Mouse (Mus musculus): Measurements from ENCODE around the gene Coasy. TPM values are rescaled to one million over a fixed set of nuclear protein-coding genes. Genes with fewer than 3 reads are reported as not detected.

The Coasy gene
- polyA plus RNA-seq, 3 experiments from 2014 or later = 16.5 to 21.0 (median 18.2) TPM

- ATAC-seq = no peak
These were observed 52.0 kb downstream of the Coasy start for GRCm38 (mm10) chr11:101134217-101134865.

Other genes starting within 250 kb of the Coasy start
- gene Stat5b, start 231.8 kb upstream of the Coasy start, polyA plus RNA-seq (2017; shearing (Covaris generic)) = 10 to 100 TPM; 25.2 to 40.4 (median 33.7) TPM
- 10 to 100 TPM; 31.2 to 34.1 (median 31.3) TPM for gene Stat5a, start 223.2 kb upstream of the Coasy start, polyA plus RNA-seq (2017; shearing (Covaris generic))
- 100 to 1,000 TPM in 1 of 3 experiments, 10 to 100 TPM in 2; 79.3 to 111 (median 99.2) TPM for gene Stat3, start 143.0 kb upstream of the Coasy start, polyA plus RNA-seq (2017; shearing (Covaris generic))
- gene Cavin1, start 111.7 kb upstream of the Coasy start, polyA plus RNA-seq (2017; shearing (Covaris generic)) = under 1 TPM in 2 of 3 experiments, not detected in 1; 0.09 to 0.26 TPM
- 1 to 10 TPM; 1.3 to 7.7 (median 6.8) TPM for gene Atp6v0a1, start 73.1 kb upstream of the Coasy start, polyA plus RNA-seq (2017; shearing (Covaris generic))
- 1 to 10 TPM; 4.4 to 7.3 (median 5.7) TPM for gene Naglu, start 12.6 kb upstream of the Coasy start, polyA plus RNA-seq (2017; shearing (Covaris generic))
- under 1 TPM in 1 of 3 experiments, not detected in 2; 0.26 TPM for gene Hsd17b1, start 4.2 kb upstream of the Coasy start, polyA plus RNA-seq (2017; shearing (Covaris generic))
- 10 to 100 TPM; 61.9 to 74.3 (median 66.5) TPM for gene Mlx, start 4.7 kb downstream of the Coasy start, polyA plus RNA-seq (2017; shearing (Covaris generic))
- gene Psmc3ip, start 12.9 kb downstream of the Coasy start, polyA plus RNA-seq (2017; shearing (Covaris generic)) = 10 to 100 TPM in 1 of 3 experiments, 1 to 10 TPM in 2; 7.7 to 19.7 (median 10.0) TPM
- 10 to 100 TPM; 15.1 to 26.8 (median 21.4) TPM for gene Retreg3, start 37.3 kb downstream of the Coasy start, polyA plus RNA-seq (2017; shearing (Covaris generic))
- gene Tubg1, start 37.4 kb downstream of the Coasy start, polyA plus RNA-seq (2017; shearing (Covaris generic)) = 10 to 100 TPM; 24.7 to 32.4 (median 24.7) TPM
- 1 to 10 TPM; 1.2 to 1.8 (median 1.5) TPM for gene Tubg2, start 73.3 kb downstream of the Coasy start, polyA plus RNA-seq (2017; shearing (Covaris generic))
- gene Cntnap1, start 88.0 kb downstream of the Coasy start, polyA plus RNA-seq (2017; shearing (Covaris generic)) = under 1 TPM in 2 of 3 experiments, not detected in 1; 0.09 to 0.15 TPM
- gene Plekhh3, start 88.8 kb downstream of the Coasy start, polyA plus RNA-seq (2017; shearing (Covaris generic)) = not detected
- under 1 TPM in 2 of 3 experiments, not detected in 1; 0.33 to 0.55 TPM for gene Ccr10, start 92.9 kb downstream of the Coasy start, polyA plus RNA-seq (2017; shearing (Covaris generic))
- 10 to 100 TPM; 38.0 to 70.6 (median 62.7) TPM for gene Ezh1, start 143.9 kb downstream of the Coasy start, polyA plus RNA-seq (2017; shearing (Covaris generic))
- gene Ramp2, start 163.5 kb downstream of the Coasy start, polyA plus RNA-seq (2017; shearing (Covaris generic)) = not detected
- gene Vps25, start 171.1 kb downstream of the Coasy start, polyA plus RNA-seq (2017; shearing (Covaris generic)) = 100 to 1,000 TPM; 134 to 144 (median 138) TPM
- 1 to 10 TPM in 1 of 3 experiments, under 1 TPM in 1, not detected in 1; 0.75 to 2.9 TPM for gene Wnk4, start 178.0 kb downstream of the Coasy start, polyA plus RNA-seq (2017; shearing (Covaris generic))
- gene Cntd1, start 196.4 kb downstream of the Coasy start, polyA plus RNA-seq (2017; shearing (Covaris generic)) = 1 to 10 TPM in 1 of 3 experiments, under 1 TPM in 2; 0.63 to 1.2 (median 0.71) TPM
- gene Coa3, start 196.5 kb downstream of the Coasy start, polyA plus RNA-seq (2017; shearing (Covaris generic)) = 100 to 1,000 TPM; 129 to 132 (median 131) TPM
- 10 to 100 TPM; 62.1 to 87.3 (median 74.1) TPM for gene Becn1, start 219.7 kb downstream of the Coasy start, polyA plus RNA-seq (2017; shearing (Covaris generic))
- 10 to 100 TPM; 25.8 to 37.6 (median 36.8) TPM for gene Psme3, start 233.6 kb downstream of the Coasy start, polyA plus RNA-seq (2017; shearing (Covaris generic))
- 10 to 100 TPM in 1 of 3 experiments, 1 to 10 TPM in 2; 2.5 to 12.3 (median 4.9) TPM for gene Aoc2, start 242.5 kb downstream of the Coasy start, polyA plus RNA-seq (2017; shearing (Covaris generic))
- not detected for gene Aoc3, start 248.0 kb downstream of the Coasy start, polyA plus RNA-seq (2017; shearing (Covaris generic))